Mouse (Mus musculus) heart, embryonic 12.5 days (tissue): ENCODE measurements around the gene Arhgap32. TPM values are rescaled to one million over a fixed set of nuclear protein-coding genes. Genes with fewer than 3 reads are reported as not detected.

Experiments
- ATAC-seq: fragments of 200-750 bp; cut with Nextera tagmentation; 2 replicates; pipeline ENCODE4 v1.8.0; 2017; ENCODE audit warnings: moderate TSS enrichment, moderate library complexity; ENCODE audit not compliant: insufficient number of reproducible peaks, low FRiP score
- H3K27ac ChIP-seq: fragments of 300-500 bp; sonication (generic); 2 replicates; pipeline ENCODE4 v1.5.1; 2016; ENCODE audit warnings: mild to moderate bottlenecking, moderate library complexity; ENCODE audit not compliant: poor library complexity, severe bottlenecking
- H3K27me3 ChIP-seq: fragments of 300-500 bp; sonication (generic); replicated peaks from 2 replicates; pipeline ENCODE4 v1.6.1; 2016; ENCODE audit warnings: mild to moderate bottlenecking, moderate library complexity
- H3K36me3 ChIP-seq: fragments of 300-500 bp; sonication (generic); 2 replicates; pipeline ENCODE4 v1.6.1; 2016; ENCODE audit warnings: mild to moderate bottlenecking, moderate library complexity
- H3K4me1 ChIP-seq: fragments of 300-500 bp; sonication (generic); replicated peaks from 2 replicates; pipeline ENCODE4 v1.6.1; 2016; ENCODE audit warnings: mild to moderate bottlenecking
- H3K4me2 ChIP-seq: fragments of 300-500 bp; sonication (generic); 2 replicates; pipeline ENCODE4 v1.6.1; 2016; ENCODE audit warnings: mild to moderate bottlenecking, moderate library complexity
- H3K4me3 ChIP-seq: fragments of 300-500 bp; sonication (generic); 2 replicates; pipeline ENCODE4 v1.5.1; 2016; ENCODE audit warnings: mild to moderate bottlenecking
- H3K9ac ChIP-seq: fragments of 300-500 bp; sonication (generic); 2 replicates; pipeline ENCODE4 v1.6.1; 2016; ENCODE audit warnings: mild to moderate bottlenecking, moderate library complexity
- H3K9me3 ChIP-seq: fragments of 300-500 bp; sonication (generic); replicated peaks from 2 replicates; pipeline ENCODE4 v1.6.1; 2016; ENCODE audit warnings: mild to moderate bottlenecking, moderate library complexity
- WGBS: fragments of 180-500 bp; shearing (Covaris S2); methylation state at CpG from one replicate; pipeline ENCODE4 v1.1.7; 2016; 5-methylcytosine and 5-hydroxymethylcytosine counted together
- microRNA-seq: library from miRNA; unstranded; fragments of <30 nt; microRNA quantifications from one replicate; pipeline ENCODE4, GENCODE M21; 2017
- polyA plus RNA-seq: library from polyadenylated mRNA; unstranded; fragments of >200 nt; fragmentation: Nextera tagmentation; extraction: Ambion mirVana; gene quantifications from 2 replicates; pipeline ENCODE4 v1.2.1, GENCODE M21; 2016

Arhgap32 gene
- polyA plus RNA-seq, 1 experiment from 2014 or later: 2.9 TPM

DNA sequence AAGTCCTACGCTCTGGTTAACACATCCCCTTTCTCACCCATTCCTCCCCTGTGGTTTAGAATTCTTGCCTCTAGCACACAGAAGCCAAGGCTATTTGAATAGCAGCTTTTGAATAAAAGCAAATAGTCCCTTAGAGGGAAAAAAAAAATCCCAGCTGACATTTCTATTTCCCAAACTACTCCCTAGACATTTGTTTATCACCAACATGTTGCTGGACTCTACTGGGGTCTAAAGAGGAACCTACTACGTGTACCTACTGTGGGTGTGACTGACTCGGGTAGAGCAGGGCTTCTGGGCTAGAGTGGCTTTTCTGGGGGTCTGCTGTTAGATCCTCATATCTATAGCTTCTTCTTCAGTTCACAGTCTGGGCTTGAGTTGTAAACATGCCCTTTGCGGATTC is 196.3 kb downstream of the Arhgap32 start:
- H3K4me2 ChIP-seq: no peak overlapping the region
- H3K27ac ChIP-seq: no peak overlapping the region
- H3K9me3 ChIP-seq: no peaks in the 10 kb centered on the region
- ATAC-seq: no peak
- H3K4me1 ChIP-seq: peaks cover 42% of the 10 kb centered on the region
- H3K27me3 ChIP-seq: no peaks in the 10 kb centered on the region
- 53% methylated on average over 4 of the region's 4 CpGs for WGBS
- H3K36me3 ChIP-seq: peaks cover 11% of the 10 kb centered on the region
- no peak overlapping the region for H3K4me3 ChIP-seq
- no peak overlapping the region for H3K9ac ChIP-seq

DNA sequence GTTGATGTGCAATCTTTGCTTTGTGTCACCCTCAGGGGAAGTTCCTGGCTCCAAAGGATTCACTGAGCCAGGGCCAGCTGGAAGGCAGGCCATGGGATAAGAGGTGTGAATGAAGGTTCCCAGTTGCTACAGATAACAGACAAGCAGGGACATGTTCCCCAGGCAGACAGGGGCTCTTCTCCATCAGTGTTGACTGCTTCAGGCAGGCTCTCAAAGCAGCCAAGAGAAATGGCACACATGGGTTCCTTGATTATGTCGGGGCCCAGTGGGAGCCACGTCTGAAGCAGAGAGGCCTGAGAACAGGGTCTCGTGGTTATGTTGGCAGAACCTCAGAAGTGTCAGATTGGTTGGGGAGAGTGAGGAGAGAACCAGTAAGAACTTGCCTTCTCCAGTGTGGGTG is 198.1 kb downstream of the Arhgap32 start:
- 27% methylated on average over 3 of the region's 3 CpGs for WGBS
- peak overlapping the region; percentile 75 for H3K27ac ChIP-seq
- H3K4me1 ChIP-seq: peaks cover 45% of the 10 kb centered on the region
- no peaks in the 10 kb centered on the region for H3K9me3 ChIP-seq
- no peak overlapping the region for H3K4me2 ChIP-seq
- peaks cover 16% of the 10 kb centered on the region for H3K36me3 ChIP-seq
- H3K9ac ChIP-seq: no peak overlapping the region
- no peak overlapping the region for H3K4me3 ChIP-seq
- ATAC-seq: peak; percentile 73
- H3K27me3 ChIP-seq: no peaks in the 10 kb centered on the region

DNA sequence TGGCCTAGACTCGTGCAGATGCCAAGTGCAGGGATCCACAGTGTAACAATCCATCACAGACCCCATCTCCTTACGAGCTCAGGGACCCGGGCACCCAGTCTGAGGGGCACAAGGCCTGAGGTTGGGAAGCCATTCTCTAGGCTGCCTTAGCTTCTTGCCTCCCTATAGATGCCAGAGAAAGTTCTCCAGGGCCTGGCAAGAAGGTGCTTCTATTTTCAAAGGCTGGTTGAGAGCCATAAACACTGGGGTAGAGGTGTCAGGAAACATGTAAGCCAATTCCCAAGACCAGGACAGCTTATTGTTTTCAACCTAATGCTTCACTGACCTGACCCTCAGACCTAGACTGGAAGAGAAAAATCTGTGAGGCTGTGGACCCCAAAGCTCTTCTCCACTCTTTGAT is 200.1 kb downstream of the Arhgap32 start:
- ATAC-seq: no peak
- WGBS: 85% methylated on average over 3 of the region's 3 CpGs
- Histone ChIP-seq H3K27ac (no peak overlapping the region), H3K4me1 (peaks cover 62% of the 10 kb centered on the region), H3K4me3 (no peak overlapping the region), H3K9me3 (no peaks in the 10 kb centered on the region), H3K4me2 (no peak overlapping the region), H3K27me3 (no peaks in the 10 kb centered on the region), H3K36me3 (peaks cover 19% of the 10 kb centered on the region), H3K9ac (no peak overlapping the region)

Small RNAs within 50 kb of the gene (microRNA-seq; reads per million reads assigned to microRNA genes)
- not detected for gene Gm44453

Other genes with a start within 250 kb of the Arhgap32 start
- gene Barx2, start 202.7 kb upstream of the Arhgap32 start, polyA plus RNA-seq: not detected in 2 replicates
- 24.8 and 29.4 TPM in 2 replicates for gene Kcnj5, start 228.2 kb downstream of the Arhgap32 start, polyA plus RNA-seq